Mouse (Mus musculus) ES-CJ7 (cell line): ENCODE measurements at regions not wholly inside any gene's neighbourhood (a gene's known extent, or its start where the extent isn't known, plus 50 kb on each side); places are given as distances from the start of the nearest gene placed in this dataset.

Experiments used
- DNase-seq: peaks from one replicate; pipeline ENCODE4 v3.0.0; 2011; ENCODE audit warnings: low read depth, low spot score

- peak; percentile 94 for DNase-seq
These were observed 1251.4 kb downstream of the Gm37988 start for GRCm38 (mm10) chr1:6059090-6059489.

GRCm38 (mm10) chr1:6076543-6076942 is 1268.9 kb downstream of the Gm37988 start:
- DNase-seq: no peak

- DNase-seq: no peak
These were observed 1274.2 kb downstream of the Gm37988 start for GRCm38 (mm10) chr1:6081876-6082275.

- no peak for DNase-seq
These were observed 1286.7 kb downstream of the Gm37988 start for GRCm38 (mm10) chr1:6094162-6094934.

- DNase-seq: peak; percentile 84
These were observed 1309.9 kb downstream of the Gm37988 start for GRCm38 (mm10) chr1:6117557-6117956.

- peak; percentile 70 for DNase-seq
These were observed 1327.4 kb downstream of the Gm37988 start for GRCm38 (mm10) chr1:6135066-6135465.

GRCm38 (mm10) chr1:6140245-6140644 is 1332.6 kb downstream of the Gm37988 start:
- no peak for DNase-seq

- DNase-seq: peak; percentile 80
These were observed 1335.1 kb downstream of the Gm37988 start for GRCm38 (mm10) chr1:6142816-6143215.

GRCm38 (mm10) chr1:6143891-6144290 is 1336.2 kb downstream of the Gm37988 start:
- DNase-seq: peak; percentile 78

GRCm38 (mm10) chr1:6152436-6152835 is 1344.7 kb downstream of the Gm37988 start:
- peak; percentile 45 for DNase-seq
